Mouse (Mus musculus) ES-Bruce4 (cell line): ENCODE data around the gene BC034090. TPM values are rescaled to one million over a fixed set of nuclear protein-coding genes. Genes with fewer than 3 reads are reported as not detected.

Source experiments
- H3K27ac ChIP-seq: 2 replicates; pipeline ENCODE4 v1.5.1; 2012; ENCODE audit warnings: low read length, inconsistent platforms; ENCODE audit not compliant: insufficient read depth
- H3K27me3 ChIP-seq: 2 replicates; pipeline ENCODE4 v1.6.1; 2012; ENCODE audit warnings: mild to moderate bottlenecking, low read length, inconsistent platforms; ENCODE audit not compliant: control insufficient read depth, poor library complexity, insufficient read depth, severe bottlenecking
- H3K36me3 ChIP-seq: 2 replicates; pipeline ENCODE4 v1.6.1; 2012; ENCODE audit warnings: inconsistent platforms, mild to moderate bottlenecking, low read length, moderate library complexity; ENCODE audit not compliant: control insufficient read depth, poor library complexity, insufficient read depth, severe bottlenecking
- H3K4me1 ChIP-seq: one replicate; pipeline ENCODE4 v1.8.1; 2011; ENCODE audit warnings: low read length; ENCODE audit not compliant: control insufficient read depth, insufficient read depth
- H3K4me3 ChIP-seq: 2 replicates; pipeline ENCODE4 v1.5.1; 2011; ENCODE audit warnings: low read depth, mild to moderate bottlenecking, low read length
- H3K9ac ChIP-seq: 2 replicates; pipeline ENCODE4 v1.6.1; 2012; ENCODE audit warnings: low read depth, mild to moderate bottlenecking, inconsistent platforms; ENCODE audit not compliant: poor library complexity, severe bottlenecking
- H3K9me3 ChIP-seq: replicated peaks from 2 replicates; pipeline ENCODE4 v1.6.1; 2012; ENCODE audit warnings: mild to moderate bottlenecking, low read length, inconsistent platforms; ENCODE audit not compliant: control insufficient read depth, poor library complexity, insufficient read depth, severe bottlenecking
- CTCF ChIP-seq: IDR thresholded peaks from one replicate; pipeline ENCODE4 v1.8.1; 2011; ENCODE audit warnings: low read depth, low read length
- EP300 ChIP-seq: IDR thresholded peaks from 2 replicates; pipeline ENCODE4 v1.6.1; 2011; ENCODE audit warnings: low read depth, low read length; ENCODE audit not compliant: insufficient read depth
- POLR2A ChIP-seq: IDR thresholded peaks from one replicate; pipeline ENCODE4 v1.8.1; 2011; ENCODE audit warnings: low read length; ENCODE audit not compliant: insufficient read depth
- polyA plus RNA-seq: library from polyadenylated mRNA; stranded (reverse); fragments of >200 nt; gene quantifications from 2 replicates; pipeline ENCODE4 v1.2.4, GENCODE M21; 2011; ENCODE audit warnings: low read depth; ENCODE audit not compliant: missing spikeins, insufficient read depth, insufficient read length

The BC034090 gene
- polyA plus RNA-seq, 1 experiment, result 8.4 TPM

DNA sequence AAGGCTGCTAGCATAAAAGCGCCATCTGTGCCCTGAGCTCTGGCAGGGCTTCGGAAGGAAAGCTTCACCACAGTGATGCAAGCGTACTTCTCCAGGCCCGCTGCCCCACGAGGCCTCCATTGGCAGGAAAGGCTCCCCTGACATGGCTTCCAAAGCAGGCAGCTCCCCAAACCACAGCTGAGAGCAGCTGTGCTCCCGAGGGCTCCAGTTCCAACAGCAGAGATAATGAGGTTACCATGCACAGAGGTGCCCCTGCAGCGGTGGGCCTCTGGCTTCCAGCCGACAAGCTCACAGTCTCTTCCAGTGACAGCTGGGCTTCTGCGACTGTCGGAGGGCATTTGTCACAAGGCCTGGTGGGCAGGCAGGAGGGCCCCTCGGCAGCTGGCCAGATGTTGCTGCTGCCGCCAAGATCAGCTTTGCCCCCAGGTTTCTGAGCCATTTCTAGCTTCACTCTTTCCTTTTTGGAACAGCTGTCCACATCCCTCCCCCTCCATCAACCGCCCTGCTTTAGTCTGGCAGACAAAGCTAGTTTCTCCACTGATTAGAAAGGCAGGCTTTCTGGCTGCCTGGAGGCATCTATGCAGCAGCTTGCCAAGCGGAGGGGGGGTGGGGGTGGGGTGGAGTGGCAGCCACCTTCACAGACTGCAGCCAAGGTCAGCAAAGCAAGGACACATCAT, 10.2 kb downstream of the BC034090 start:
- Histone ChIP-seq H3K9ac (no peak overlapping the region), H3K27me3 (no peaks in the 10 kb centered on the region), H3K4me1 (no peaks in the 10 kb centered on the region), H3K36me3 (no peaks in the 10 kb centered on the region), H3K4me3 (no peak overlapping the region), H3K9me3 (no peaks in the 10 kb centered on the region), H3K27ac (no peak overlapping the region)
- no peak for TF ChIP-seq EP300
- no peak for TF ChIP-seq POLR2A
- no peak for TF ChIP-seq CTCF

DNA sequence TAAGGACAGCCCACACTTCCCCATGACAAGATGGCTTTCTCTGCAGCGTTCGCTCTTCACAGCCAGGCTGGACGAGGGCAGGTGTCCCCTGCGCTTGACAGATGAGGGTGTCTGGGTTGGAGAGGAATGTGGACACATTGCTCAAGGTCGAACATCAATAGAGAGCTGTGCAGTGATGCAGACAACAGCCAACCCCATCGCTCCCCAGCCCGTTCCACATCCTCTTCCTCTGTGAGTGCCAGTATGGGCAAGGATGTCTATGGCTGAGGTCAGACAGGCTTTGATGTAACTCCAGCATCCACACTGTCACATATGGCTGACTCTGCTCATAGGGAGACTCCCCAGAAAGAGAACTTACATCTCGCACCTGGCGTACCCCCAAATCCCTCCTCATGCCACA, 10.9 kb downstream of the BC034090 start:
- Histone ChIP-seq H3K4me1 (no peaks in the 10 kb centered on the region), H3K27me3 (no peaks in the 10 kb centered on the region), H3K9ac (no peak overlapping the region), H3K27ac (no peak overlapping the region), H3K4me3 (no peak overlapping the region), H3K36me3 (no peaks in the 10 kb centered on the region), H3K9me3 (no peaks in the 10 kb centered on the region)
- TF ChIP-seq POLR2A (no peak), CTCF (no peak), EP300 (no peak)

DNA sequence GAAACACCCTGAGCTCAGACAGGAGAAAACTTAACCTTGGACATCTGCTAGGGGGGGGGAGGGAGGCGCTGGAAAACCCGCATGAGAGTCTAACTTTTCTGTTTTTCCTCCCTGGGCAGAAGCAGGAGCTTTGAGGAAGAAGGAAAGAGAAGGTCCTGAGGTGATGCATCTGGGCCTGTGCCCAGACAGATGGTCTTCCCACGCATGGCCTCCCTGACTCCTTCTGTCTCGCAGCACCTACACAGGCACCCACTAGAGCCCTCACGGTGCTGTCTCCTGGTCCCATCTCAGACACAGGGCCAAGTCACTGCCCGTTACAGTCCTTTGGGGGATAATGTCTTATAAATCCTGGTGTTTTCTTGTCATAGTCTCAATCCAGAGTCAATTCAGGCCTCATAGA, 11.5 kb downstream of the BC034090 start:
- TF ChIP-seq EP300, result no peak
- no peak for TF ChIP-seq POLR2A
- no peak for TF ChIP-seq CTCF
- H3K9me3 ChIP-seq, result no peaks in the 10 kb centered on the region
- H3K36me3 ChIP-seq, result no peaks in the 10 kb centered on the region
- no peaks in the 10 kb centered on the region for H3K27me3 ChIP-seq
- H3K4me3 ChIP-seq, result no peak overlapping the region
- H3K4me1 ChIP-seq, result no peaks in the 10 kb centered on the region
- no peak overlapping the region for H3K9ac ChIP-seq
- no peak overlapping the region for H3K27ac ChIP-seq

DNA sequence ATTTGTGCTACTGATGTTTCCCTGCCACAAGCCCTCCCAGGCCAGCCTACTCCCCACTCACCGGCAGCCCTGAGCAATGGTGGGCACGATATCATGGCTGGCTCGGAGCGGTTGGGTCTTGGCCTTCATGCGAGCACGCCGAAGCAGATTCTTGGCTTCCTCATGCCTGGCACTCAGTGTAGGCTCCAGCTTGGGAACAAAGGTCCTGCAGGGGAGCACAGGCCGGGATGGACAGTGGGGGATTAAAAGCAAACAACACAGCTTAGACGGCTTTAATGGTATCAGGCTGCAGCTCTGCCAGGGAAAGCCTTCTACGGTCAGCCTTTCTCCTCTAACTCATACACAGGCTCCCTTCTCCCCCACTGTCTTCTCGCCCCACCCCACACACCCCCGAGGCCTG, 11.9 kb downstream of the BC034090 start:
- Histone ChIP-seq H3K27ac (no peak overlapping the region), H3K9me3 (no peaks in the 10 kb centered on the region), H3K9ac (no peak overlapping the region), H3K36me3 (no peaks in the 10 kb centered on the region), H3K4me1 (no peaks in the 10 kb centered on the region), H3K4me3 (no peak overlapping the region), H3K27me3 (no peaks in the 10 kb centered on the region)
- TF ChIP-seq CTCF (no peak), POLR2A (no peak), EP300 (no peak)

DNA sequence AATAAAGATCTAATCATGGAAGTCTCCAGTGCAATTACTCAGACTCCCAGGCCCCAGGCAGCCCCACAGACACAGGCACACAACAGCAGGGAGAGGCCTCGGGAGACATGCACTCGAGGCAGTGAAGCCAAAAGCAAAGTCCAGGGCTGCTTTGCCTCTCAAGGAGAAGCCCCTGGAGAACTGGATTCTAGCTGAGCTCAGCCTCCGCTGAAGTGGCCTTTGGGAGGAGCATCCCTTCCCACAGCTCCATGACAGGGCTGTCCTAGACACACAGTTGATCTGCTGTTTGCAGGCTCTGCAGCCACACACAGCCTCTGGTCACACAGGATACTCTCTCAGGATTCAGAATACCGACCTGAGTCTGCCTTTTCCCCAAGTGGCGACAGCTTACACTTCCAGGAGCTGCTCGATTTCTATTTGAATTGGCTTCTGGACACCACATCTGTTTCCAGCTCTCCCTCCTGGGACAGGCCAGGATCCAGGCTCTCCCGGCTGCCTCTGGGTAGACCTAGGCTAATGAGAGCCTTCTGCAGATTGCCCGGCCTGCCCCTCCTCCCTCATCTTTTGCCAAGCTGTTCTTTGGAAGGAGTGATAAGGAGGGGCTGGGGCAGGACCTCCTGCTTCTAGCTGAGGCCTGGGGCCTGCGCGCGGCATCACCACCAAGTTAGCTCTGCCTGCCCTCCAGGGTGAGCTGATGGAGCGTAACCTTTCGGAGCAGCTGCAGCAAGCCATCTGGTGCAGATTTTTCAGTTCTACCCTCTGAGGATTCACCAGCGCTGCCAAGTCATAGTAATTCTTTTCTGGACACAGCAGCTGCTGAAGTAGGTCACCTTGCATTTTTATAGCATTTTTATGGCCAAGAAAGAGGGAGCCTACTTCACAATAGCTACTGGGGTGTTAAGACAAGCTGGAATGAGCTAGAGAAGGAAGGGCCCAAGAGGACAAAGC, 14.5 kb downstream of the BC034090 start:
- Histone ChIP-seq H3K36me3 (no peaks in the 10 kb centered on the region), H3K4me1 (no peaks in the 10 kb centered on the region), H3K27me3 (no peaks in the 10 kb centered on the region), H3K9ac (no peak overlapping the region), H3K27ac (no peak overlapping the region), H3K9me3 (no peaks in the 10 kb centered on the region), H3K4me3 (no peak overlapping the region)
- TF ChIP-seq EP300, result no peak
- no peak for TF ChIP-seq POLR2A
- no peak for TF ChIP-seq CTCF
